Mouse (Mus musculus): Measurements from ENCODE around the gene Hsfy2.

DNA sequence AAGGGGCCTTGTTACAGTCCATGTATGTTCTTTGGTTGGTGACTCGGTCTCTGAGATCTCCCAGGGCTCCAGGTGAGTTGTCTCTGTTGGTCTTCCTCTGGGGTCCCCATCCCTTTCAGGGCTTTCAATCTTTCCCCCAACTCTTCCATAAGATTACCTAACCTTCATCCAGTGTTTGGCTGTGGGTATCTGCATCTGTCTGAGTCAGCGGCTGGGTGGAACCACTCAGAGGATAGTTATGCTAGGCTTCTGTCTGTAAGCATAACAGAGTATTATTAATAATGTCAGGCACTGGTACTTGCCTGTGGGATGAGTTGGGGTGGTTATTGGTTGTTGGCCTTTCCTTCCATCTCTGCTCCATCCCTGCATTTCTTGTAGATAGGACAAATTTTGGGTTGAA is 44.0 kb upstream of the Hsfy2 start:
- TF ChIP-seq CTCF (IDR thresholded peaks at IDR 0.05; ENCODE audit: extremely low read depth, insufficient read depth, low read length), result no peak
- no peak for TF ChIP-seq POLR2A (IDR thresholded peaks at IDR 0.05; ENCODE audit: extremely low read depth, insufficient read depth, low read length)

Data from cortical plate, adult 2 months (tissue).